Mouse (Mus musculus): Measurements from ENCODE around the gene Fmn2.

The Fmn2 gene

DNA sequence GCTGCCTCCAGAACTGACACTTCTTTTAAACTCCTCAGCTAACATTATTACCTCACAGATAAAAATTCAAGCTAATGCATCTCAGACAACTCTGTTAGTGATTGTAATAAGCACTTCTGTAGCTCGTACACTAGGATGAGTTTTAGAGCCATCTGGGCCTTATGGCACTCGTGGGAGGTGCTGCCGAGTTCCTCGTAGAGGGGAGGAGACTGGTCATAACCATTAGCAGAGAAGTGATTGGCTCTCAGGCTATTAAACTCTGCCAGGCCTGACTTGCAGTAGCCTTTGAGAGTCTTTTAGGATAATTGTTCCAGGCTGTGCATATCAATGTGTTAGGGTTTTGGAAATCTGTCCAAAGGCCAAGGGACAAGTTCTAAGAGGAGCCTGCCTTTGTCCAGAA lies 55.6 kb downstream of the Fmn2 start:
- no peak for DNase-seq (ENCODE audit: low spot score)

DNA sequence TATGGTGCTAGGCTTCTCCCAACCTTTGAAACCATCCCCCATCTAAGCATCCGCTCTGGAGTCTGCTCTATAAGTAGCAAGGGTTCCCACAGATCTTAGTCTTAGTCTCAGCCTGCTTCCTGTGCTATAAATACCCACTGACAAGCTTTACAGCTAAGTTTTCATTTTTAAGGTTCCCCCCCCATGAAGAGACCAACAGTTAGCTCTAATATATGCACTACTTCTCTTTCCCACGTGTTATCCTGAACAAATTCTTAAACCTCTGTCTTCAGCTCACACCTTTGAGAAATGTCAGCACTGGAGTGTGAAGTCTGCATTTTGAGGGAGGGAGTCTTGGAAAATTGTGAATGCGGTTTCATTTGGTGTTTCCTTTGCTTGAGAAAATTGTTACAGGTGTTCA lies 56.2 kb downstream of the Fmn2 start:
- no peak for DNase-seq (ENCODE audit: low spot score)

DNA sequence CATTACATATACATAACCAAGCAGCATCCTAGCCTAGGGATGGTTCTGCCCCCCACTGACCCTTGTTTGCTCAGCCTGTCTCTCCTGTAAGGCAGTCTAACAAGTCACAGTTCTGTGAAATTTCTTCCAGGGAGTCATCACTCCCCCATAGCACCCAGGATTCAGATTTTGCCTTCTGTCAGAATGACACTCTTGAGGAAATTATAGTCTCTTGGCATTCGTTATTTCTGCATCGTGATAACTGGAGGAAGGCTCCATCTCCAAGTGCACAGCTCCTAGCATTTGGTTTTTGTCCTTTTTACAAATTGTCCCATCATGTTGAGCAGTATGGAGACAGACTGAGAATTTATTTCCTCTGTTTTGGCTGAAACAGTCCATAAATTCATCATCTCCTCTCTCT lies 56.9 kb downstream of the Fmn2 start:
- no peak for DNase-seq (ENCODE audit: low spot score)

DNA sequence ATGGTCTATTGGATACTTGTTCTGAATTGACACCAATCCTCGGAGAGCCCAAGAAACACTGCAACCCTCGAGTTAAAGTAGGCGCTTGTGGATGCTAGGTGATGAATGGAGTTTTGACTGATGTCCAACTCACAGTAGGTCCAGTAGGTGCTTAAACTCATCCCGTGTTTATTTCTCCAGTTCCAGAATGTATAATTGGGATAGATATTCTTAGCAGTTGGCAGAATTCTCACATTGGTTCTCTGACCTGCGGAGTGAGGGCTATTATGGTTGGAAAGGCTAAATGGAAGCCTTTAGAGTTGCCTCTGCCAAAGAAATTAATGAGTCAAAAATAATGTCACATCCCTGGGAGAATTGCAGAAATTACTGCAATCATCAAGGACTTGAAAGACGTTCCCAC lies 62.9 kb downstream of the Fmn2 start:
- DNase-seq (ENCODE audit: low spot score): no peak

DNA sequence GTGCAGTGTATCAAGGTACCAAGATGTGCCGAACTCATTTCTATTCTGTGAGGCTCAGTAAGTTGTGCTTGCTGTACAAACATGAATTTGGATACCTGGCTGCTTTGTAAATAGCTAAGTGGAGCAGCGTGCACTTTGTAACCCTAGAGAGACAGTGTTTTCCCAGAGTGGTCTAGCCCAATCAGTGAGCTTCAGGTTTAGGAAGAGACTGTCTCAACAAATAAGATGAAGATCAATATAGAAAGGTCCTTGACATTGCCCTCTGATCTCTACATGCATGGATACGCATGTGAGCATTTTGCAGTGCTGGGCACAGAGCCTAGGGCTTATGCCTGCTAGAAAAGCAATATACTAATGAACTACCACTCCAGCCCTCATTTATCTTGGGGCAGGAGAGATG lies 67.0 kb downstream of the Fmn2 start:
- DNase-seq (ENCODE audit: low spot score): no peak

DNA sequence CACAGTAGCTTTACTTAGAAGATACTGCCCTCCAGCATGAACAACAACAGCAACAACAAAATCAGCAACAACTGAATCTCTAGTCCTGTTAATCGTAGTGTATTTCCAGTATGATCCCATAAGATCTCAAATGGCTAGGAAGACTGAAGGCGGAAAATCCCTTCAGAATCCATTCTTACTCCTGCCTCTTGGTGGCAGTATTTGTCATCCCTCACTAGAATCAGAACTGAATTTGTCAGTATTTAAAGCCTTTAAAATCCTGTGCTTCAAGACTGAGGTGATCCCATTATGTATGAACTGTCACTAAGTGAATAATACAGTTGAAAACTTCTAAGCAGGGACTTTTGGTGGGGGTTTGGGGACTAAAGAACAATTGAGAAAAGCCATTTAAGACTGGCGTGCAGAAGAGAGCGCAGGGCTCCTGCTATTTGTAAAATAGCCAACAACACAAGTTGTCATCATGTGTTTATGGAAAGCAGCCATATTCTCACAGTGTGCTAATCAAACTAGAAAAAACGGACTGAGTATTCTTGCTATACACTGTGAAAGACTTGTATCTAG lies 90.9 kb downstream of the Fmn2 start:
- no peak for DNase-seq (ENCODE audit: low spot score)

DNA sequence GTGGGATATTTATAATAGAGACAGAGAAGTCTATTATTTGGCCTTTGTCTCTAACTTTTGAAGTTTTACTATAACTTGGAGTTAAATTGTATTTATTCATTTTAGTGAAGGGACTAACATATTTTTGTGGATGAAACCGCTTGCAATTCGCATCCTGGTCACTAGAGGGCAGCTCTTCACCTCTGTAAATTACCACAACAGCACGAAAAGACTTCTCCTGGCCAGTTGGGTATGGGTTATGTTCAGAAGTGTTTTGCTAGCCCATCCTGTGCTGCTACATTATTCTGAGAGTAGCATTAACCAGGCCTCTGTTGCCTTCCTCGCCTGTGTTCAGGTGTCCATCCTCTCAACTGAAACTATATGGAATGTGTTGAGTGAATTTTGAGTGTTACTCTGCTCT lies 93.4 kb downstream of the Fmn2 start:
- peak; percentile 80 for DNase-seq (ENCODE audit: low spot score)

DNA sequence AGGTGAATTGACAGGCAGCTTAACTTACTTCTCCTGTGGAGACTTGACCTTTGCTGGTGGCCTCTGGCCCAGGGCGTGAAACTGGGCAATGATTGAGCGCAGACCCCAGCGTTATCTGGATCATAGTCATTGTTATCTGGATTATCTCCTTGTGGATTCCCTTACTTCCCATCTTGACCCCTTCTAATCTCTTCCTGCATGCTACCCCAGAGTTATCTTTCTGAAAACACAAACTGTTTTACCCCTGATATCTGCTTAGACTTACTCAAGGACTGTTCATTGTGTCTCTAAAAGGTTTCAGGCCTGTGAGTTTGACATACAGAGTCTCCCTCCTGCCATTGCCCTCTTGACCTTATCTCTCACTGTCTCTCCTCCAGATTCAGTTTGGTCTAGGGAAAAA lies 95.9 kb downstream of the Fmn2 start:
- no peak for DNase-seq (ENCODE audit: low spot score)

DNA sequence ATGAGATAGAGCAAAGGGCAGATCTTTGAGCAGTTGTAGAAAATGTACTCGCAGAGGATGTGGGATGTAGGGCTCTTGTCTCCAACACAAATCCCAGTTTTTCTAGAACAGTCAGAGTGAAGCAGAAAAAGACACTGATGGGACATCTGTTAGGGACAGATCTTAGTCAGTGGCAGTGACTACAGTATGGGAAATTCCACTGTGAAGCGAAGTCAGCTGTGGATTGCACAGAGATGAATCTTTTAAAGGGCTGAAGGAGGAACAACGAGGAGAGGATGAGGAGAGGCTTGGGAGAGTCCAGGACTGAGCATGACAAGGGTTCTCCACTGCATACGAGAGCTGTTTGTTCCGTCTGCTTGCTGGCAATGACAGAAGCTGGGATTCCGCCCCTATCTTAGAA lies 96.6 kb downstream of the Fmn2 start:
- DNase-seq (ENCODE audit: low spot score): no peak

DNA sequence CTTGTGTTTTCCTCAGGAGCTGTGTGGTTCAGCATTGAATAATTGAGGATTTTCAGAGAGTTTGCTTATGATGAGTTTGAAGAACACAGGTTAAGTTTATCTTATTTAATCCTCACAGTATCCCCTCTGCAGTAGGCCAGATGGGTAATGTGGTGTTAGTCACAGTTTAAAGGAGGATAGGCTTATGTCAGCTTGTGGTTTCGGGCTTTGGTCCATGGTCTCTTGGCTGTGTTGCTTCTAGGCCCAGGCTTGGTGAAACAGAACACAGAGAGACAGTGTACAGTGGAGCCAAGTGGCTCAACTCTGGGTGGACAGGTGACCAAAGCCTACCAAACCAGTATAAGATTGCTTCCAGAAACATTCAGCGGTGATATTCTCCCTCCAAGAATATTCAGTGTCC lies 98.4 kb downstream of the Fmn2 start:
- no peak for DNase-seq (ENCODE audit: low spot score)

DNA sequence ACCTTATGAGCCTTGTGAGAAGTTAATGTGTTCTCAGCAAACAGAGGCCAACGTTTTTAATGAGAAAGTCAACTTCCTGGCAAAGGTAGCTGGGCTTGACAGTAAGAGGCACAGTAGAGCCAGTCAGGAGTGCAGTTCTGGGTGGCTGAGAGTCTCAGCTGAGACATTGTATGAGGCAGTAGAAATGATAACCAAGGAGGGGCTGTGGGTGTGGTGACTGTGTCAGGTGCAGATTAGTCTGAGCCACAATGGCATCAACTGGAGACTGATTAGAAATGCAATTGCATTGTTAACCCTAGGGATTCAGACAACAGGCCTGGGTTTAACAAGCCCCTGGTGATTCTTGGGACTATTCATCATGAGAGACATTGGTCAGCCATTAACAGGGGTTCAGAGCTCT lies 99.0 kb downstream of the Fmn2 start:
- no peak for DNase-seq (ENCODE audit: low spot score)

DNA sequence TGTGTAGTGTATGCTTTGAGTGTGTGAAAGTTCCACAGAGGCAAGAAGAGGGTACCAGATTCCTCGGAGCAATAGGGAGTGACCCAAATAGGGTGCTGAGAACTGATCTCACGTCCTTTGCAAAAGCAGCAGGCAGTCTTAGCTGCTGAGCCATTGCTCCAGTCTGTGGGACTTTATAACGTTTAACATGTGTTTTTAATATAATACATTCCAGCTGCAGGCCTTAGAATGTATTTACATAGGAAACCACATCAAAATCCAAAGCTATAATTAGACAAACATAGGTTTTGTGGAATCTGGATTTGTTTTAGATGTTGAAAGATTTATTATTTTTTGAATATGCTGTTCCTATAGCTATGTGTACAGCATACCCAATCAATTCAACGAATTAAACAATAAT lies 115.7 kb downstream of the Fmn2 start:
- DNase-seq (ENCODE audit: low spot score): no peak

DNA sequence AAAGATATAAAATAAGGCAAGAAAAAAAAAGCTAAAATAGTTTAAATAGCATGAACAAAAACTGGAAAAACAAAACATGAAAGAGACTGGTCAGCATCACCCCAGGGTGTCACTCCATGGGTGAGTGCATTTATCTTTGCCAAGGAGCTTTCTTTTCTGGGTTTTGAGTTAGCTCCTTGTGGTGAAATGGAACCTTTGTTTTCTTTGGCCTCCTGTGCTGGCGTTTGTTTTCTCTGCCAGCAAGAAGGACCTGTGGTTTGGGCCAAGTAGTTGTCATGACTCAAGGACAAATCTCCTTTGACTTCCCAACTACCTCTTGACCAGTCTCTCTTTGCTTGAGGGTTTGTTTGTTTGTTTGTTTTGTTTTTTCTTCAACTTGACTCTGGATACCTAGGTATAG lies 119.9 kb downstream of the Fmn2 start:
- no peak for DNase-seq (ENCODE audit: low spot score)

DNA sequence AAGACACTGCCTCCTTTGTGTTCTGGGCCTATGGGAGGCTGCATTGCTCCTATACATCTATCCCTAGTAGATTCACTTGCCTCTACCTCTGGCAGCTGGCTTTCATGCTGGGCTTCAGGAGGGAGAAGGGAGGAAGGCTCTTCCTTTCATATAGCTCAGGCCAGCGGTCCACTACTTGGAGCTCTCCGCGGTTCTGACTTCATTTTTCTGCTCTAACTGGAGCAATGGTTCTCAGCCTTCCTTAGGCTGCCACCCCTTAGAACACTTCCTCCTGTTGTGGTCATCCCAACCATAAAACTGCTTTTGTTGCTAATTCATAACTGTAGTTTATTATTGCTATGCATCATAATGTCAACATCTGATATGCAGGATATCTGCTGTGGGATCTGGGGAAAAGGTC lies 121.4 kb downstream of the Fmn2 start:
- no peak for DNase-seq (ENCODE audit: low spot score)

DNA sequence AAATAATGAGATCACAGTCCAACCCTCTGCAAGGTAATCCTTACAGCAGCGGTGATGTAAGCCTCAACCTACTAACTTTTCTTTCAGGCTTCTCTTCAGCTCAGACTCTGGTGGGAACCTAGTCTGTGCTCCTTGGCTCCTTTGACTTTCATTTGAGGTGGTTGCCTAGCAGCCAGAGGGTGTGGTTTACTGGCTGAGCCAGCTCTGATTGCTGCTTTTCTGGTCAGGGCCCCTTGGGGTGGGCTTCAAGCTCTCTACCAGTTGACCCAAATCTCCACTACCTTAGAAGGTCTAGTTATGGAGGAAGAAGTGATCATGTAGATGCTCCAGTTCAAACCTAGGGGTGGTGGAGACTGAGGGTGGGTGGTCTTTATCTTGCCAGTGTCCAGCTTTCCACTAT lies 128.4 kb downstream of the Fmn2 start:
- no peak for DNase-seq (ENCODE audit: low spot score)

DNA sequence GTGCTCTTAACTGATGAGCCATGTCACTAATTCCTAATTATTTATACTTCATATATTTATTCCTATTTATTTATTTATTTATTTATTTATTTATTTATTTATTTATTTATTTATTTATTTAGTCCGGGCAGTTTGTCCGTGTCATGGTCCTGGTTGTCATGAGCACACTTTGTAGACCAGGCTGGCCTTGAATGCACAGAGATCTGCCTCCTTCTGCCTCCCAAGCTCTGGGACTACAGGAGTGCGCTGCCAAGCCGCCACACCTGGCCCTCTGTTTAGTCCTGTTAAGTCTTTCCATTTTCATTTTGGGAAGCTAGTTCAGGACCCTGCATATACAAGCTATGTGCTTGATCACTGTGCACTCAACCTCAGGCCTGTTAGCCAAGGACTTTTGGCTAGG lies 134.7 kb downstream of the Fmn2 start:
- no peak for DNase-seq (ENCODE audit: low spot score)

DNA sequence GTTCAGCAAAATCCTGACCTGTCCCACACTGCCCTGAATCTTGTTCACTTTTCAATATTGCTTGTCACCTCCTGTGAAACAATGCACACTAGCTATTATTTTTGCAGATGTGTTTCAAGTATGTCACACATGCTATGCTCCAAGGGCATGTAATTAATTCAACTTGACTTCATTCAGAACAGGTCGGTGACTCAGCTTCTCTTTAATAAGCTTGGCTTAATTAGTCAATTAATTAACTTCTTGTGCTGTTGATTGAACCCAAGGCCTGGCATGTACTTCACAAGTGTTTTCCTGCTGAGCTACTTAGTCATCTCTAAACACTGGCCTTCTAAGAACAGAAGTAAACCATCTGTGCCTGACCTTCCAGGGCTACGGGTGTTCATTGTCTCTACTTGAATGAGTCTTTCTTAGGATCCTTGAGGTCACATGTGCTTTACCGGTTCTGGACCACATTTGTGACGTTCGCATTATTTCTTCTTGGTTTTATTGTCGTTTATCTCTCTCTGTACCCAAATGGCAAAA lies 136.0 kb downstream of the Fmn2 start:
- no peak for DNase-seq (ENCODE audit: low spot score)

DNA sequence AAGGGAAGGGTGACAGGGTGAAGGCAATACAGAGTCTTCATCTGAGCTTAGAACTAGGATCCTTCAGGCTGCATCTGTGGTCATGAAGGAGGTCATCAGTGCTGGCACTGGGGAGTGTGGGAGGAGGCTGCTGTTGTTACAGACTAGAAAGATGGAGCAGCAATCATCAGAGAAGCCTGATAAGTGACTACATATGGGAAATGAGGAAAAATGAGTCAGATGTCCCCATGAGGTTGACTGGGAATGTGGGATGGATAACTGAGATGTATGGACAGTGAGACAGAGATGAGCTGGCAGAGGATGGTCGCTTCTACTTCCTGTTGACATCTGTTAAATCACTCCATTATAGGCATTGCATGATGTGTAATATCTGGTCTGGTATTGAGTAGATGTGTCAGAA lies 139.3 kb downstream of the Fmn2 start:
- no peak for DNase-seq (ENCODE audit: low spot score)

DNA sequence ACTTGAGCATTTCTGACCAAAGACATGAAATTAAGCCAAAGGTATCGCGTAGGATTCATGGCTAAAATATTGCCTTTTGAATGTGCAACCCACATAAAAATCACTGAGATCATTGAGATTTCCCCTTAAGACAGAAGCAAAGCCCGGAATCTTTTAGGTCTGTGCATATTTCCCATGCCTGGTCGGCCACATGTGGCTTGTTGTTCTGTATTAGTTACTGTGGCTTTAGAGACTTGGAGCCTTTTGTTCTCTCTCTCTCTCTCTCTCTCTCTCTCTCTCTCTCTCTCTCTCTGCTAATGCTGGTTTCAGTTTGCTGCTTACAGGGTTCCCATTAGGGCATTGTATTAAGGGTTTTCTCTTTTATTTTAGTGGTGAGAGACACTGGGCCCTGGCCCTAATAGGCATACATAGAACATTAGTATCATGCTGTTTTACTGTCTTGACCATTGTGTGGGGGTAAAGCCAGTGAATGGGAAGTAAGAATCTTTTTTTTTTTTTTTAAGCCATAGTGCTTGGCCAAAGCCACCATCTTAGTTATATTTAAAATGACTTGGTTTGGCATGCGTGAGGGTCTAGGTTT lies 141.9 kb downstream of the Fmn2 start:
- DNase-seq (ENCODE audit: low spot score): no peak

DNA sequence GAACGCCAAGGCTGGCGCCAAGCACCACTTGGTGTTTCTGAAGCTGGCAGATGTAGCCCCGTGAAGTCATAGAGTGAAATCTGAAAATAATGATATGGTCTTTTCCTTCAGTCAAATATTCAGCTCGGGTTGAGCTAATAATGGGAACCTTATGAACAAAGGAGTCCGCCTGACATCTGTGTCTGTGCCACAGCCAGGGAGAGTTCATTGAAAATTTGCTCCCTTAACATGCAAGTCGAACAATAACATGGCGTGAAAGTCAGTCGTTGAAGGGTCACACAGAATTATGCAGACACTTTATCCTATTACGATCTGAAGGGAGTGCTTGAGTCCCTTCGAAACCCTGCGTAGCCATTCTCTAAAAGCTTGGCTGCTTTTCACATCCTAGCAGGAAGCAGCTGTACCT lies 147.8 kb downstream of the Fmn2 start:
- no peak for DNase-seq (ENCODE audit: low spot score)

DNA sequence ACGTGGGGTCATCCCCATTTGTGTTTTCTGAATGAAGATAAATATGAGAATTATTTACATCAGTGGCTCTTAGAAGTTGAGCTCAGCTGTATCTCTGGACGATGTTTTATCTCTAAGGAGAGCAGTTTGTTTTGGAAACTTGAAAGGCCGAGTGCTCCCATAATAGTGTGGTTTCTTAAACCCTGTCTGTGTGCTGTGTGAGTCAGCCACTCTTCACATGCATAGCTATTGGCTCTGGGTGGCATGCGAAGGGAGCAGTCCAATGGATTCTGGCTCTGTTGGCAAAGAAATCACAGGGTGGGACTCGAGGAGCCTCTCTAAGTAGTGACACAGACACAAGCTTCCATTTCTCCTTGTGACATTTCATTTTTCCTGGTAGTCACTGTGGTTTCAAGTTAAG lies 152.9 kb downstream of the Fmn2 start:
- no peak for DNase-seq (ENCODE audit: low spot score)

DNA sequence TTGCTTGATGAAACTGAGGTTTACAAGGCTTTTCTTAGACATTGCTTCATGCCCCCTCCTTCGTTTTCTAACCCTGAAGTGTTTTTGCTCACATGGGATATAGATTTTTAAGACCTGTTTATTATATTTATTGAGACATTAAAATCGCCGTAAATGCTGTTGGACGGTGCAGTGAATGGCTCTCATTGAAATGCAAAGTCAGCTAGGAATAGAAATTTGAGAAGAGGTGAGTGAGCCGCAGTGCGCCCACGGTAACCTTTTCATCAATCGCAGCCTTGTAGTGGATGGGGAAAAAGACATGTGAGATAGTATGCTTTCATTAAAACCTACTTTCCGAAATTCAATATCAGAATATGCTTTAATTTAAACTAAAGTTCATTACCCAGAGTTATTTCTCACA lies 153.7 kb downstream of the Fmn2 start:
- DNase-seq (ENCODE audit: low spot score): no peak

DNA sequence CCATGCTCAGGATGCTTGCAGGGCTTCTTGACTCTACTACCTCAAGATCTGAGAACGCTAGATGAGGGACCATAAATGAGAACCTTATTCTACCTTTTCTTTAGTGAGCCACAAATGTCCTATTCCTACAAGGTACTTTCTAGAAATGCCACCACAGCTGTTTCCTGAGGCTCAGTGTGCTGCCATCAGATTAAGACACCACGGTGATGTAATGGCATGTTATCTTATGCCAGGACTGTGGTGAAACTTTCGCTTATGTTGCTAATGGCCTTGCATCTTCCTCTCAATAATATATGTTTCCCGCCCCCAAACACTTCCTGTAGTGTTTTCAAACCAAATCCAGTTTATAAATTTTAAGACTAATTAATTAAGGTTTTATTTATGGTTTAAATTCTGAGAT lies 154.9 kb downstream of the Fmn2 start:
- no peak for DNase-seq (ENCODE audit: low spot score)

DNA sequence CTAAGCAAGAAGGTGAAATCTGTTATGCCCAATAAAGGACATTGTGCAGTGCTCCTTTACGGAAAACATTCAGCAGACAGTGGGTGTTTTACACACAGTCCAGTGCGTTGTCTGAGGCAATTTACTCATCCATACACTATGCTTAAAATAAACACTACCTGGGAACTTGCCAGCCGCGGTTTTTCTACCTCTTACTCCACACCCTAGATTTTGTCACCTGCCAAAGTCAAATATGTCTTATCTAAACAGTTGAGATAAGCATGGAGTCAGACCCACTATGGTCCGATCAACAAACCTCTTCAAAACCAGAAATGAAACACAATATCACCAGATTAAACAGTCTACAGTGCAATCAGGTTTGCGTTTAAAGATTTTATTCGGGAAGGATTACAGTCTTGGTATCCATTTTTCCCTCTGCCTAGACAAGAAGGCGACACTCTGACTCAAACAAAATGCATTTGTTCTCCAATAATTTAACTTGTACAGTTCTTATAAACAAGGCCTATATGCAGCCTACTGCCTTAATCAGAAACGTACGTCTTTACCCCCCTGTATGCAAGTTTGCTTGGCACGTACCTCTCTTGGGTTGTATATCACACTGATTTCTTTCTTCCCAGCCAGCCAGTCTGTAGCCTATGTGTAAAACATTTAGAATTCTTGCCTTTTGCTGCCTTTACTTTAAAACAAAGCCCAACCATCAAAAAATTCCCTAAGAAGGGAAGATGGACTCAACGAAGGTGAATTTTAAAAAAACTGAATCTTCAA lies 158.0 kb downstream of the Fmn2 start:
- DNase-seq (ENCODE audit: low spot score): no peak
